8 mouse cellular contexts compared by ENCODE assay signal in the genomic region with DNA sequence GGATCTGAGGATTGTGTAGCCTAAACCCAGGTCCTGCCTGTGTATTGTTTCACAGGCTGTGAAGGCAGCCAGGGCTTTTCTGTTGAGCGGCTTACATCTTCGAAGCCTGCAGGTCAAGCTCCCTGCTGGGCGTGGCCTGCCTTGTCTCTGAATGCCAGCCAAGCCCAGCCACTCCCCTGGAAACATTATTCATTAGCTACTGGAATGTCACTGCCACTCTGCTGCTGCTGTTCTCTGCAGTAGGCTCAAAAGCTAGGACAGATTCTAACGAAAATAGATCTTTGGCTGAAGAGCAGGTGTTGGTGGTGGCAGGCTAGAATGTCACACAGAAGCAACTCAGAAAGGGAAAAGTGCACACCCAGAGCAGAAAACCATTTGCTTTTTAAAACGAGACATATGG.
DNase-seq lines count a peak whose midpoint lies in the region; ATAC-seq and TF ChIP-seq lines count a peak whose summit lies in the region.

No protein-coding gene starts in this region.

- H3K4me1 ChIP-seq in forebrain, postnatal 0 days (ENCODE audit: insufficient read depth), result no peaks in the 10 kb centered on the region
- no peaks in the 10 kb centered on the region; the same call in 1 of the 2 replicates for H3K4me1 ChIP-seq in intestine, embryonic 14.5 days (replicated peaks; ENCODE audit: control insufficient read depth, insufficient read depth, low read length)
- no peaks in the 10 kb centered on the region; the same call in 1 of the 2 replicates for H3K4me1 ChIP-seq in lung, embryonic 14.5 days (ENCODE audit: insufficient read depth)
- no peaks in the 10 kb centered on the region for H3K4me1 ChIP-seq in stomach, postnatal 0 days (replicated peaks; ENCODE audit: control insufficient read depth, insufficient read depth)

- H3K27me3 ChIP-seq in forebrain, postnatal 0 days (ENCODE audit: insufficient read depth, low read length), result no peaks in the 10 kb centered on the region
- no peaks in the 10 kb centered on the region for H3K27me3 ChIP-seq in intestine, embryonic 14.5 days (replicated peaks; ENCODE audit: control insufficient read depth, insufficient read depth, low read length)
- no peaks in the 10 kb centered on the region for H3K27me3 ChIP-seq in lung, embryonic 14.5 days (ENCODE audit: insufficient read depth, low read length)
- no peaks in the 10 kb centered on the region for H3K27me3 ChIP-seq in stomach, postnatal 0 days (ENCODE audit: control insufficient read depth, insufficient read depth, low read length)

- peak; percentile 25 for ATAC-seq in forebrain, postnatal 0 days
- ATAC-seq in intestine, embryonic 14.5 days (replicated peaks; ENCODE audit: low FRiP score, low TSS enrichment, low read depth), result peak; percentile 68
- ATAC-seq in lung, embryonic 14.5 days (ENCODE audit: insufficient read depth), result peak; percentile 74
- ATAC-seq in stomach, postnatal 0 days (ENCODE audit: low FRiP score, low TSS enrichment), result peak; percentile 79
- no peak for ATAC-seq in erythroid progenitor cell, adult 5-6 weeks (replicated peaks; ENCODE audit: low FRiP score, poor library complexity, severe bottlenecking)

- no peak overlapping the region for H3K27ac ChIP-seq in forebrain, postnatal 0 days (ENCODE audit: low read depth, low read length)
- H3K27ac ChIP-seq in intestine, embryonic 14.5 days (ENCODE audit: low read depth), result no peak overlapping the region
- no peak overlapping the region for H3K27ac ChIP-seq in lung, embryonic 14.5 days (ENCODE audit: low read depth)
- H3K27ac ChIP-seq in stomach, postnatal 0 days (replicated peaks), result no peak overlapping the region

- H3K4me2 ChIP-seq in forebrain, postnatal 0 days (ENCODE audit: low read depth), result no peak overlapping the region
- no peak overlapping the region for H3K4me2 ChIP-seq in intestine, embryonic 14.5 days (ENCODE audit: low read length)
- H3K4me2 ChIP-seq in lung, embryonic 14.5 days, result no peak overlapping the region
- H3K4me2 ChIP-seq in stomach, postnatal 0 days (replicated peaks; ENCODE audit: low read depth), result no peak overlapping the region

- TF ChIP-seq EP300 in stomach, postnatal 0 days (optimal IDR thresholded peaks at IDR 0.05), result no peak

- no peak overlapping the region for H3K9ac ChIP-seq in forebrain, postnatal 0 days
- no peak overlapping the region for H3K9ac ChIP-seq in intestine, embryonic 14.5 days (ENCODE audit: low read length)
- no peak overlapping the region for H3K9ac ChIP-seq in lung, embryonic 14.5 days
- H3K9ac ChIP-seq in stomach, postnatal 0 days (ENCODE audit: low read length), result no peak overlapping the region

- H3K9me3 ChIP-seq in forebrain, postnatal 0 days (ENCODE audit: low read length), result no peaks in the 10 kb centered on the region
- no peaks in the 10 kb centered on the region for H3K9me3 ChIP-seq in intestine, embryonic 14.5 days (ENCODE audit: control insufficient read depth, low read length)
- H3K9me3 ChIP-seq in lung, embryonic 14.5 days (ENCODE audit: low read depth, low read length), result no peaks in the 10 kb centered on the region
- H3K9me3 ChIP-seq in stomach, postnatal 0 days (ENCODE audit: control insufficient read depth, low read length), result no peaks in the 10 kb centered on the region

- H3K4me3 ChIP-seq in forebrain, postnatal 0 days (ENCODE audit: low read depth, low read length), result no peak overlapping the region
- H3K4me3 ChIP-seq in intestine, embryonic 14.5 days (ENCODE audit: low read depth, low read length), result no peak overlapping the region
- H3K4me3 ChIP-seq in lung, embryonic 14.5 days (ENCODE audit: low read depth, low read length), result no peak overlapping the region
- no peak overlapping the region for H3K4me3 ChIP-seq in stomach, postnatal 0 days (ENCODE audit: low read depth, low read length)

- DNase-seq in frontal cortex, postnatal 36 days (ENCODE audit: low spot score in 2 of 2), result peak; percentile 25 to 44
- no peak for DNase-seq in frontal cortex, postnatal 10 days (ENCODE audit: low spot score in 2 of 2)
- DNase-seq in adipocyte (ENCODE audit: low spot score), result peak; percentile 77
- no peak for DNase-seq in forebrain, postnatal 0 days
- no peak for DNase-seq in intestine, embryonic 14.5 days (ENCODE audit: low spot score)
- peak; percentile 73 for DNase-seq in lung, embryonic 14.5 days
- peak; percentile 82 for DNase-seq in stomach, postnatal 0 days (ENCODE audit: low spot score)

- TF ChIP-seq CTCF in forebrain, postnatal 0 days (IDR thresholded peaks at IDR 0.05; ENCODE audit: low read depth), result no peak
- TF ChIP-seq CTCF in lung, embryonic 14.5 days (IDR thresholded peaks at IDR 0.05; ENCODE audit: low read depth), result no peak
- TF ChIP-seq CTCF in stomach, postnatal 0 days (IDR thresholded peaks at IDR 0.05; ENCODE audit: low read depth), result no peak

- 10% methylated on average over 5 of the region's 5 CpGs for WGBS in forebrain, postnatal 0 days
- 14% methylated on average over 5 of the region's 5 CpGs for WGBS in intestine, embryonic 14.5 days
- 10% methylated on average over 5 of the region's 5 CpGs for WGBS in lung, embryonic 14.5 days
- 12% methylated on average over 5 of the region's 5 CpGs for whole genome bisulfite sequencing in stomach, postnatal 0 days

- H3K36me3 ChIP-seq in forebrain, postnatal 0 days (ENCODE audit: insufficient read depth), result no peaks in the 10 kb centered on the region
- H3K36me3 ChIP-seq in intestine, embryonic 14.5 days (ENCODE audit: control insufficient read depth, insufficient read depth, low read length), result no peaks in the 10 kb centered on the region
- H3K36me3 ChIP-seq in lung, embryonic 14.5 days (ENCODE audit: insufficient read depth), result no peaks in the 10 kb centered on the region
- no peaks in the 10 kb centered on the region for H3K36me3 ChIP-seq in stomach, postnatal 0 days (ENCODE audit: control insufficient read depth, insufficient read depth, low read length)

Comparison
In these comparisons a context has a peak if more than half of its experiments do, and no peak if none do; other contexts are left out.
1. DNase-seq: peak in frontal cortex, postnatal 36 days (2 of 2), adipocyte (single experiment), lung, embryonic 14.5 days (single experiment) and stomach, postnatal 0 days (single experiment); none in frontal cortex, postnatal 10 days (0 of 2), forebrain, postnatal 0 days (single experiment) and intestine, embryonic 14.5 days (single experiment).